Mouse (Mus musculus): Measurements from ENCODE around the gene Ms4a15. TPM values are rescaled to one million over a fixed set of nuclear protein-coding genes. Genes with fewer than 3 reads are reported as not detected.

Gene Ms4a15
- not detected in 2 replicates for polyA plus RNA-seq (2015; fragmentation: Nextera tagmentation; extraction: Ambion mirVana)

DNA sequence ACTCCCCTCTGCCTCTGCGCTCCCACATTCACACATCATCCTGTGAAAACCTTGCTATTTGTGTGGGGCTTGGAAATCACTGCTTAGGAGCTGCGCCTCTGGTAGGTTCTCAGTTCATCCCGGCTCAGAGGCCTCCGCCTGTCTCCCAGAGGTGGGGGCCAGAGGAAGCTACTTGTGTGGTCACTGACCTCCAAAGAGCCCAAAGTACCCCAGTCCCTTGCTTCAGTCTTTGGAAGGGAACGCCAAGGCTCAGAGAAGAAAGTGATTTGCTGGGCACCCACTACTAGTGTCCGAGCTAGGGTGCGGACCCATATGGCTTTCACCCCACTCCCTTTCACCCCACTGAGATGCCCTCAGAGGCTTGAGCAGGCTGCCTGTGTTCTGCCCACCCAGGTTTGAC, at the start of gene Ms4a15:
Gene Ms4a15, minus strand, starts transcription at position 101 of the 400 bp plus-strand sequence.
- Histone ChIP-seq H3K9ac (no peak within 1 kb of the TSS), H3K36me3 (replicated peaks) (no peaks in the 10 kb centered on the region), H3K4me3 (replicated peaks) (no peak within 1 kb of the TSS), H3K9me3 (replicated peaks) (no peaks in the 10 kb centered on the region), H3K4me2 (no peak within 1 kb of the TSS), H3K27ac (replicated peaks) (no peak within 1 kb of the TSS), H3K4me1 (replicated peaks) (no peaks in the 10 kb centered on the region), H3K27me3 (no peaks in the 10 kb centered on the region; the same call in 1 of the 2 replicates)
- ATAC-seq (ENCODE audit: insufficient read depth): no peak
- WGBS (ENCODE audit: insufficient replicate concordance): 72% methylated on average over 7 of the region's 7 CpGs

DNA sequence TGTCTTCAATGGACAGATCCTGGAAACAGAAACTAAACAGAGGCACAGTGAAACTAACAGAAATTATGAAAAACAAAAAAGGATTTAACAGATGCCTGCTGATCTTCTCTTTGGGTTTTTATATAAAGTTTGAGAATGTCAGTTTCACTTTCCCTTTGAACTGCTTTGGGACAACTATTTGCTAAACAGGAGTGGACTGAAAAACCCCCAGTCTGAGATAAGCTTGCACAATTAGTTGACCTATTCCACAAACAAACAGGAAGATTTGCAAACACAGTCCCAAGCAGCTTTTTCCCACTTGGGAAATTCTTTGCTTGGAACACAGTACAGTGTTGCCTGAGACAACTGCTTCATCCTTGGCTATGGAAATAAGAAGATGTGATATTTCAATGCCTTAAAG, 44.5 kb upstream of the Ms4a15 start:
- H3K27me3 ChIP-seq: no peaks in the 10 kb centered on the region; the same call in 1 of the 2 replicates
- H3K27ac ChIP-seq (replicated peaks): no peak overlapping the region
- no peaks in the 10 kb centered on the region for H3K36me3 ChIP-seq (replicated peaks)
- H3K4me3 ChIP-seq (replicated peaks): no peak overlapping the region
- H3K9me3 ChIP-seq (replicated peaks): no peaks in the 10 kb centered on the region
- ATAC-seq (ENCODE audit: insufficient read depth): no peak
- no peak overlapping the region for H3K4me2 ChIP-seq
- no peaks in the 10 kb centered on the region for H3K4me1 ChIP-seq (replicated peaks)
- H3K9ac ChIP-seq: no peak overlapping the region

DNA sequence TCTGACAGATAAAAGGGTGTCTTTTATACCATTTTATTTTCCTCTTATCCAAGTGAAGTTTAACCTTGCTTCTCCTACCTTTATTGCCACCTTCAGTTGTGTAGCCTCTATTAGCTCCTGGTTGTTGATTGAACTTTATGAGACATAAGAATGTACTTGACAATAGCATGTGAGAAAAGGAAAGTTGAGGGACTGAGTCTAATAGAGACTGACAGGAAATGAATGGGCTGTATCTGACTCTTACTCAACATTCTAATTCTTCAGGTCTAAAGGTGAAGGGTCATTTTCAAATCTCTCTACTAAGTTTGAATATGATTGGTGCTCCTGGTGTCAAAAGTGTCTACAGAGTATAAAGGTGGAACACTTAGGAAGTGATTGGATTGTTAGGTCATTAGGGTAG, 29.3 kb upstream of the Ms4a15 start:
- H3K4me3 ChIP-seq (replicated peaks): no peak overlapping the region
- no peaks in the 10 kb centered on the region for H3K27me3 ChIP-seq
- H3K27ac ChIP-seq (replicated peaks): no peak overlapping the region
- no peak overlapping the region for H3K9ac ChIP-seq
- no peaks in the 10 kb centered on the region for H3K36me3 ChIP-seq (replicated peaks)
- H3K4me1 ChIP-seq (replicated peaks): no peaks in the 10 kb centered on the region
- ATAC-seq (ENCODE audit: insufficient read depth): no peak
- H3K9me3 ChIP-seq (replicated peaks): no peaks in the 10 kb centered on the region
- H3K4me2 ChIP-seq: no peak overlapping the region

DNA sequence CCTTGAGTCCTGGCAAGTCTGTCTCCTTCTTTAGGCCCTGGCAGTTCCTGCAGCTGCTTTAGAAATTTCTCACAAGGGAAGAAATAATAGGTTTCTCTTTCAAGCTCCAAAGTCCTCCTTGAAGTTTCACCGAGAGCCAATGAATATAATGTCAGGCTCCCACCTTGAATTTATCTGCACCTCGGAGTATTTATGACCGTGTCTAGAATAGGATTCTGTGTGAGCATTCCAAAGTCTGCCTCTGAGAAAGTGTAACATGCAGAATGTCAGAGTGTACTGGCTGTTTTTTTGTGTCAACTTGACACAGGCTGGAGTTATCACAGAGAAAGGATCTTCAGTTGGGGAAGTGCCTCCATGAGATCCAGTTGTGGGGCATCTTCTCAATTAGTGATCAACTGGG, 24.8 kb upstream of the Ms4a15 start, which contains the start of gene Ms4a18:
Gene Ms4a18, minus strand, starts transcription at position 141 of the 400 bp plus-strand sequence.
- WGBS (ENCODE audit: insufficient replicate concordance): 56% methylated on average over 3 of the region's 3 CpGs
- H3K4me3 ChIP-seq (replicated peaks): no peak within 1 kb of the TSS
- no peaks in the 10 kb centered on the region for H3K27me3 ChIP-seq
- no peak within 1 kb of the TSS for H3K27ac ChIP-seq (replicated peaks)
- H3K36me3 ChIP-seq (replicated peaks): no peaks in the 10 kb centered on the region
- no peak within 1 kb of the TSS for H3K4me2 ChIP-seq
- H3K4me1 ChIP-seq (replicated peaks): no peaks in the 10 kb centered on the region
- no peaks in the 10 kb centered on the region for H3K9me3 ChIP-seq (replicated peaks)
- ATAC-seq (ENCODE audit: insufficient read depth): no peak
- H3K9ac ChIP-seq: no peak within 1 kb of the TSS

DNA sequence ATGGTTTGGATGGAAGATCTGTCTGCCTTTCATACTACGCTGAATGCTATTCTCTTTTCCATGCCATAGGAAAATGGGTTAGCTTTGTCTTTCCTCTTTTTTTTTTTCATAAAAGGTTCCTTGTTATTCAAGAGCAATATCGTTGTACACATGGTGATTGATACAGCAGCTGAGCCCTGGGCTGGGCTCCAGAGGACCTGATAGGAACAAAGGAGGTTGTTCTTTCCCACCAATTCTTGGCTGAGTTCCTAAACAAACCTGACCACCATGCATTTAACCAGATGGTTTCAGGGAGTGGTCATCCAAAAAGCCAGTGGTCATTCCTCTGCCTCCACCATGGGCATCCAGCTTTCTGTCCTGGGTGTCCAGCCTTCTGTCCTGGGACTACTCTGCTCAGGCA, 24.2 kb upstream of the Ms4a15 start:
- H3K27ac ChIP-seq (replicated peaks): no peak overlapping the region
- H3K4me2 ChIP-seq: no peak overlapping the region
- no peak for ATAC-seq (ENCODE audit: insufficient read depth)
- no peaks in the 10 kb centered on the region for H3K36me3 ChIP-seq (replicated peaks)
- H3K9me3 ChIP-seq (replicated peaks): no peaks in the 10 kb centered on the region
- no peak overlapping the region for H3K4me3 ChIP-seq (replicated peaks)
- H3K4me1 ChIP-seq (replicated peaks): no peaks in the 10 kb centered on the region
- no peaks in the 10 kb centered on the region for H3K27me3 ChIP-seq
- 65% methylated on average over 2 of the region's 2 CpGs for WGBS (ENCODE audit: insufficient replicate concordance)
- H3K9ac ChIP-seq: no peak overlapping the region

DNA sequence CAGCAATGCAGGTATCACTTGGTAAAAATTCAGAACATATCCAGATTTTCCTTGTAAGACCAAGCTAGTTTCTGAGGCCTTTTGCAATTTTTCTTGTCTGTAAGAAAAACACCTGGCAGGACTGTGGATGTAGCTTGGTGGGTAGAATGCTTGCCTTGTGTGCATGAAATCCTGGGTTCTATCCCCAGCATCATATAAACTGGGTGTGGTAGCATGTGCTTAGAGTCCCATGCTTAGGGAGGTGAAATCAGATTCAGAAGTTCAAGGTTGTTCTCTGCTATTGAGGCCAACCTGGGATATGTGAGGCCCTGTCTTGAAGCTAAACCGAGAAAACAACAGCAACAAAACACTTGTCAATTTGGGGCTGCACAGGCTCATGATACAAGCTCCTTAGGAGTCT, 22.9 kb upstream of the Ms4a15 start:
- no peak for ATAC-seq (ENCODE audit: insufficient read depth)
- Histone ChIP-seq H3K4me3 (replicated peaks) (no peak overlapping the region), H3K4me1 (replicated peaks) (no peaks in the 10 kb centered on the region), H3K9me3 (replicated peaks) (no peaks in the 10 kb centered on the region), H3K27ac (replicated peaks) (no peak overlapping the region), H3K4me2 (no peak overlapping the region), H3K36me3 (replicated peaks) (no peaks in the 10 kb centered on the region), H3K9ac (no peak overlapping the region), H3K27me3 (no peaks in the 10 kb centered on the region)
- 50% methylated on average over 1 of the region's 1 CpGs for WGBS (ENCODE audit: insufficient replicate concordance)

DNA sequence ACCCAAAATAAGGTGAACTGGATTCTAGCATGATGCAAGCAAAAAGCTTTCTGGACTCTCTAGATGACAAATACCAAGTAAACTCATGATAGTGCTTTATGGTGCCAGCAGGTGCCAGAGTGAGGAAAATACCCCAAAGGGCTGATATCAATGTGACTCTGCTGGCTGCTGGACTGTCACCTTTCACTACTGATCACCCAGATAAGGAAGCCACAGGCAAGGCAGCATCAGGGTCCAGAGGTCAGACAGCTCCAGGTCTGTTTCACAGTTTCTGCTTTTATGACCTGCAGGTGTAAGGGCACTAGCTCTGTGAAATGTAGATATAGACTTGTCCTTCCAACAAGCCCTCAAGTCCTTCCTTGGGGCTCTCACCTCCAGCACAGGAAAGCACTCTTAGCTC, 22.4 kb upstream of the Ms4a15 start:
- H3K27me3 ChIP-seq: no peaks in the 10 kb centered on the region

DNA sequence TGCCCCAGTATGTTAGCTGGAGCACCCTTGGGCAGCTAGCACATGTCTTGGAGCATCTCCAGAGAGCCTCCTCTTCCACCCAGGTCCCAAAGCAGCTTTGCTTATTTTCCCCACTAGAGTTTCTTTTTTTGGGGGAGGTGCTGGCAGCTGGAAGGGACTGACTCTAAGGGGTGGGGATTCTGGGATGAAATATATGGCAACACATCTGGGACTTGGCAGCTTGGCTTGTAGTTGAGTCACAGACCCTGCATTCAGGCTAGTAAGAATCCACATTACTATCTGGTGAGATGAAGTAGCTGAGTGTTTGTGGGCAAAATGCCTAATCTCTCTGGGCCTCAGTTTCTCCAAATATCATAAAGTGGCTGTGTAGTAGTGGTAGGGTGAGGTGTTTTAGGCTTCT, 1.1 kb downstream of the Ms4a15 start:
- Histone ChIP-seq H3K27ac (replicated peaks) (no peak overlapping the region), H3K36me3 (replicated peaks) (no peaks in the 10 kb centered on the region), H3K9ac (no peak overlapping the region), H3K27me3 (no peaks in the 10 kb centered on the region; the same call in 1 of the 2 replicates), H3K4me3 (replicated peaks) (no peak overlapping the region), H3K9me3 (replicated peaks) (no peaks in the 10 kb centered on the region), H3K4me1 (replicated peaks) (no peaks in the 10 kb centered on the region), H3K4me2 (no peak overlapping the region)
- no peak for ATAC-seq (ENCODE audit: insufficient read depth)

More for the DNA sequence above, 22.4 kb upstream of the Ms4a15 start:
- H3K9ac ChIP-seq: no peak overlapping the region
- H3K4me3 ChIP-seq (replicated peaks): no peak overlapping the region
- peak; percentile 28; the same call in 1 of the 2 replicates for ATAC-seq (ENCODE audit: insufficient read depth)
- H3K27ac ChIP-seq (replicated peaks): no peak overlapping the region
- H3K4me2 ChIP-seq: no peak overlapping the region
- H3K9me3 ChIP-seq (replicated peaks): no peaks in the 10 kb centered on the region
- no peaks in the 10 kb centered on the region for H3K36me3 ChIP-seq (replicated peaks)
- H3K4me1 ChIP-seq (replicated peaks): no peaks in the 10 kb centered on the region

DNA sequence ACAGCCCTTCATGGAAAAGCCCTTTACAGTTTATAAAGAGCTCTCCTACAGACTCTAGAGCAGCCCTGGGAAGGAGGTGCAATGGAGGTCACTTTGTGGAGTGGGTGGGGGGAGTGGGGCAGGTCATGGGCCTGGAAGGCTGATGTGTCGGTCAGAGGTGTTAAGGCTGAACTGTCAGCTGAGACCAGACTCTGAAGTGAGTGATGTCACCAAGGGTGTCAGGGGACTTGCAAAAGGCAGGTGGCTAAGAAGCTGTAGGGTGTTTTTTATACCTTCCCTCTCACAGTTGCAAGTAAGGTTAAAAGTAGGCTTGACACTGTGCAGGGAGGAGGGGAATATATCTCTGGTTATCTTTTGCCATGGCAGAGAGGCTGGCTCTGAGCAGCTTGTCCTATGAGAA, 2.3 kb downstream of the Ms4a15 start:
- no peak overlapping the region for H3K4me2 ChIP-seq
- H3K9me3 ChIP-seq (replicated peaks): no peaks in the 10 kb centered on the region
- no peak overlapping the region for H3K9ac ChIP-seq
- no peaks in the 10 kb centered on the region; the same call in 1 of the 2 replicates for H3K27me3 ChIP-seq
- H3K36me3 ChIP-seq (replicated peaks): no peaks in the 10 kb centered on the region
- 46% methylated on average over 1 of the region's 1 CpGs for WGBS (ENCODE audit: insufficient replicate concordance)
- H3K4me3 ChIP-seq (replicated peaks): no peak overlapping the region
- H3K27ac ChIP-seq (replicated peaks): no peak overlapping the region
- no peak for ATAC-seq (ENCODE audit: insufficient read depth)
- H3K4me1 ChIP-seq (replicated peaks): no peaks in the 10 kb centered on the region

DNA sequence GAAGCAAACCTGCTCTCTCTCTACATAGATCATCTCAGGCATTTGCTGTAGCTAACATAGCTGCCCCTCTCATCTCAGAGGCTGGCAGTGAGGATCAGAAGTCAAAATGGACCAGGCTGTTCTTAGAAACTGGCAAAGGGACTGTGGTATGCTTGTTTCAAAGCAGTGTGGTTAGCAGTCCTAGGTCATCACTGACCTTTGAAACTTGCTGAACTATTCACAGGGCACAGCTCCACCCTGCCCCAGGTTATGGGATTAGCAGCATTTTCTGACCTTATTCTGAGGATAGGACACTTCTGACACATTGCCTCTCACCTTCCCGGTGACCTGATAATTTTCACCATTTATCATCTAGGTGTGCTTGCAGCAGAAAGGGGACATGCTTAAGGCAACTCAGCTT, 4.5 kb downstream of the Ms4a15 start:
- ATAC-seq (ENCODE audit: insufficient read depth): no peak
- Histone ChIP-seq H3K27me3 (no peaks in the 10 kb centered on the region), H3K9ac (no peak overlapping the region), H3K27ac (replicated peaks) (no peak overlapping the region), H3K9me3 (replicated peaks) (no peaks in the 10 kb centered on the region), H3K36me3 (replicated peaks) (no peaks in the 10 kb centered on the region), H3K4me1 (replicated peaks) (no peaks in the 10 kb centered on the region), H3K4me2 (no peak overlapping the region), H3K4me3 (replicated peaks) (no peak overlapping the region)
- 81% methylated on average over 1 of the region's 1 CpGs for WGBS (ENCODE audit: insufficient replicate concordance)

DNA sequence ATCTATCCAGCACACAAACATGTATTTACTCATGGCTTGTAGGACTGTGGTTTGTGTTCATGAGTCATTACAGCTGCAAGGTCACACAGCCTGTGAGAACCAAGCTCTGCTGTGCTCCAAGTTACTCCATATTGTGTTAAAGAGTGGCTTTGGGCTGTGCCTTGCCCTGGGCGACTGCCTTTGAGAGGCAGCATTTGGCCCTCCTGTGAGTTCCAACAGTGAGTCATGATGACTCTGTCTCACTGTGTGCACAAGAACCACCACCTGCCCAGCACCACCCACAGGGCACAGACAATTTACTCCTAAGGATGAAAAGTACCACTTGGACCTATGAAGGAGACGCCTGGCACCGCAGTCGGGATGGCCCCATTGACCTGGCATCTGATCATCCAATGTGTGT, 7.2 kb downstream of the Ms4a15 start:
- H3K9ac ChIP-seq: no peak overlapping the region
- H3K27me3 ChIP-seq: no peaks in the 10 kb centered on the region
- H3K27ac ChIP-seq (replicated peaks): no peak overlapping the region
- H3K4me3 ChIP-seq (replicated peaks): no peak overlapping the region
- no peaks in the 10 kb centered on the region for H3K4me1 ChIP-seq (replicated peaks)
- H3K4me2 ChIP-seq: no peak overlapping the region
- no peaks in the 10 kb centered on the region for H3K9me3 ChIP-seq (replicated peaks)
- no peak for ATAC-seq (ENCODE audit: insufficient read depth)
- WGBS (ENCODE audit: insufficient replicate concordance): 58% methylated on average over 4 of the region's 4 CpGs
- H3K36me3 ChIP-seq (replicated peaks): no peaks in the 10 kb centered on the region

DNA sequence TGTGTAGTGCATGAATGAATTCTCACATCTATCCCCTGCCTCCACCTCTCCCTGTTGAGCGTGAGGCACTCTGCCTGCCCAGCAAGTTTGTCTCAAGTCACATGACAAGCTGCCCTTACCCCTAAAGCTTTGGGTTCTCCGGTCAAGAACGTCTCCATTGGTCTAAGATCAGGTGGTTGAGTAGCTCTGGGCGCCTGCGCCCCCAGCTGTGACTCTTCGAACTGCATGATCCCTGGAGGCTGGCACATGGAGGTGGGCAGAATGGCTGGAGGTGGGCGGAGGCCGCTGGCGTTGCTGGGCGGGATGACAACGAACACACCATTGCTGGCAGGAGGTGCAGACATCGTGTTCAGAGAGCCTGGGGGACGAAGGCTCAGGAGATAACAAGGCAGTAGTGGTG, 8.5 kb downstream of the Ms4a15 start:
- Histone ChIP-seq H3K9me3 (replicated peaks) (no peaks in the 10 kb centered on the region), H3K9ac (no peak overlapping the region), H3K4me2 (no peak overlapping the region), H3K4me3 (replicated peaks) (no peak overlapping the region), H3K27me3 (no peaks in the 10 kb centered on the region), H3K4me1 (replicated peaks) (peaks cover 5% of the 10 kb centered on the region), H3K36me3 (replicated peaks) (no peaks in the 10 kb centered on the region), H3K27ac (replicated peaks) (no peak overlapping the region)
- ATAC-seq (ENCODE audit: insufficient read depth): no peak
- 62% methylated on average over 13 of the region's 13 CpGs for WGBS (ENCODE audit: insufficient replicate concordance)

Measured in liver, embryonic 15.5 days (tissue).